Mouse (Mus musculus): ENCODE results near the gene Csf3r. TPM values are rescaled to one million over a fixed set of nuclear protein-coding genes. Genes with fewer than 3 reads are reported as not detected.

Csf3r gene
- total and polyA plus RNA-seq, 3 experiments, result not detected

DNA sequence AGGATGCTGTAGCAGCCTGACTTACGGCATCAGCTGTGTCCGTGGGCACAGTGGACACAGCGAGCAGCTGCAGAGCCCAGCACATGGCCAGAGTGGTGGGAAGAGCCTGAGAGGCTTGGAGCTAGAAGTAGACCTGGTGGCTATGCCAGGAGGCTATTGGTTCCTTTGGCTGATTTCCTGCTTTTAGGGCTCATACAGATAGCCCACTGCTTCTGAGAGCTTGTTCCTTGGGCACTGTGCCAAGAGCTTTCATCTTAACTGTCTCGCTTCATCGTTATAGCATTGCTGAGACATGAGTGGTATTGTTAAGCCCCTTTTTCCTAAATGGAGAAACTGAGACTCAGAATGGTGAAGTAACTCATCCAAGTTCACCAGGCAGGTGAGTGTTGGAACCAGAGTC is 1.5 kb downstream of the Csf3r start:
- dilution Hi-C loops (cut with MboI; ENCODE audit: extremely low pct_ligation_motif_present, extremely low pct_unique_long_range_greater_than_20kb, low sequenced_read_pairs) (no loop called here), in situ Hi-C loops (cut with MboI; ENCODE audit: low pct_ligation_motif_present, low pct_unique_long_range_greater_than_20kb, low sequenced_read_pairs) (no loop called here)
- Histone ChIP-seq H3K9ac (ENCODE audit: insufficient read depth, low read depth) (no peak overlapping the region), H3K79me2 (replicated peaks; ENCODE audit: control insufficient read depth, extremely low read depth, insufficient read depth, poor library complexity, severe bottlenecking) (no peaks in the 10 kb centered on the region), H3K36me3 (replicated peaks in 1 of 2; ENCODE audit: control insufficient read depth in 1 of 2, insufficient read depth in 1 of 2, low read length in 1 of 2) (no peaks in the 10 kb centered on the region), H3K4me1 (ENCODE audit: control insufficient read depth in 1 of 2, insufficient read depth in 2 of 2) (no peaks in the 10 kb centered on the region), H3K4me2 (ENCODE audit: insufficient read depth, low read depth, poor library complexity, severe bottlenecking) (no peak overlapping the region), H3K9me3 (replicated peaks; ENCODE audit: low read length) (no peaks in the 10 kb centered on the region), H3K27me3 (replicated peaks) (peaks cover 37% of the 10 kb centered on the region), H3K4me3 (replicated peaks in 1 of 3; ENCODE audit: low read depth in 2 of 3, low read length in 2 of 3, poor library complexity in 1 of 3) (no peak overlapping the region), H3K27ac (ENCODE audit: insufficient read depth, low read depth) (no peak overlapping the region)
- TF ChIP-seq PAX5 (IDR thresholded peaks at IDR 0.05; ENCODE audit: low read length) (no peak), JUND (conservative IDR thresholded peaks at IDR 0.05; ENCODE audit: low read depth, low read length) (no peak), POLR2A (IDR thresholded peaks at IDR 0.05; ENCODE audit: low read depth, low read length) (no peak), MXI1 (IDR thresholded peaks at IDR 0.05; ENCODE audit: low read depth, low read length) (no peak), BHLHE40 (IDR thresholded peaks at IDR 0.05; ENCODE audit: low read depth, low read length) (no peak), MAX (IDR thresholded peaks at IDR 0.05; ENCODE audit: low read length) (no peak), MAZ (IDR thresholded peaks at IDR 0.05; ENCODE audit: low read depth, low read length) (no peak), SMC3 (IDR thresholded peaks at IDR 0.05; ENCODE audit: low read depth, low read length) (no peak), NELFE (IDR thresholded peaks at IDR 0.05; ENCODE audit: low read depth, low read length) (no peak), CTCF (conservative IDR thresholded peaks at IDR 0.05 in 1 of 2, IDR thresholded peaks at IDR 0.05 in 1 of 2; ENCODE audit: low read depth in 2 of 2, low read length in 2 of 2) (no peak)
- DNase-seq (ENCODE audit: extremely low read depth), result no peak

DNA sequence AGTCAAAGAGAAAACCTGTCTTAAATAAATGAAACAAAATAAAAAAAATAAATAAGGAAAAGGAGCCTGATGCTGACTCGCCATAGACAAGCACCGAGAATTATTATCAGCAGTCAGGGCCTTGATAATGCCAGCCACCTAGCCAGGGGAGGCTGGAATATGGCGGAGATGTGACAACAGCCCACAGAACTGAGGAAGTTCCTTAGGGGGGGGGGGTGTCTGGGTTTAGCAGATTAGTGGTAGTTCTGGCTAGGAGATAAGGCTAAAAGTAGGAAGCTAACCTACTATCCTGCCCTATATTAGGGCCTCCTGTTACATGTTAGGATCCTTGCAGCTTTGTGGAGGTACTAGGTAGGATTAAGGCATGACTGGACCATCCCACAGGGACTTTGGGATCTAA is 3.6 kb downstream of the Csf3r start:
- no peak overlapping the region for H3K4me3 ChIP-seq (replicated peaks in 1 of 3; ENCODE audit: low read depth in 2 of 3, low read length in 2 of 3, poor library complexity in 1 of 3)
- H3K4me1 ChIP-seq (ENCODE audit: control insufficient read depth in 1 of 2, insufficient read depth in 2 of 2), result no peaks in the 10 kb centered on the region
- in situ Hi-C loops (cut with MboI; ENCODE audit: low pct_ligation_motif_present, low pct_unique_long_range_greater_than_20kb, low sequenced_read_pairs) (no loop called here), dilution Hi-C loops (cut with MboI; ENCODE audit: extremely low pct_ligation_motif_present, extremely low pct_unique_long_range_greater_than_20kb, low sequenced_read_pairs) (no loop called here)
- H3K27me3 ChIP-seq (replicated peaks), result peaks cover 50% of the 10 kb centered on the region
- no peaks in the 10 kb centered on the region for H3K79me2 ChIP-seq (replicated peaks; ENCODE audit: control insufficient read depth, extremely low read depth, insufficient read depth, poor library complexity, severe bottlenecking)
- no peaks in the 10 kb centered on the region for H3K9me3 ChIP-seq (replicated peaks; ENCODE audit: low read length)
- no peak for DNase-seq (ENCODE audit: extremely low read depth)
- H3K36me3 ChIP-seq (replicated peaks in 1 of 2; ENCODE audit: control insufficient read depth in 1 of 2, insufficient read depth in 1 of 2, low read length in 1 of 2), result no peaks in the 10 kb centered on the region
- TF ChIP-seq BHLHE40 (IDR thresholded peaks at IDR 0.05; ENCODE audit: low read depth, low read length) (no peak), MEF2A (IDR thresholded peaks at IDR 0.05; ENCODE audit: borderline replicate concordance, low read depth, low read length) (no peak), ZMIZ1 (IDR thresholded peaks at IDR 0.05; ENCODE audit: low read depth, low read length) (no peak), MAZ (IDR thresholded peaks at IDR 0.05; ENCODE audit: low read depth, low read length) (no peak), RAD21 (IDR thresholded peaks at IDR 0.05; ENCODE audit: low read depth, low read length) (no peak), SIN3A (IDR thresholded peaks at IDR 0.05; ENCODE audit: low read length) (no peak)
- H3K4me2 ChIP-seq (ENCODE audit: insufficient read depth, low read depth, poor library complexity, severe bottlenecking), result no peak overlapping the region
- H3K27ac ChIP-seq (ENCODE audit: insufficient read depth, low read depth), result no peak overlapping the region
- H3K9ac ChIP-seq (ENCODE audit: insufficient read depth, low read depth), result no peak overlapping the region

DNA sequence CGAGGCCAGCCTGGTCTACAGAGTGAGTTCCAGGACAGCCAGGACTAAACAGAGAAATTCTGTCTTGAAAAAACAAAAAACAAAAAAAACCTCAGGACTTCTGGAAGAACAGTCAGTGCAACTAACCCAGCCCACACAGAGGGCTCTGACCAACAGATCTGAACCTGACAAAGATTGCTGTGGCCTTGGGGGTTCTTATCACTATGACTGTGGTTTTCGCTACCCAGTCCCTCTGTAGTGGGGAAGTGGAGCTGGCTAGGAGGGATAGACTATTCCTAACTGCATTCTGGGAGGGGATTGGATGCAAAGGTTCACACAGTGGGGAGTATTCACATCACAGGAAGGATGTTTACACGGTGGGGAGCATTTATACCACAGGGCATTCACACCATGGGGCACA is 4.7 kb downstream of the Csf3r start:
- Histone ChIP-seq H3K9me3 (replicated peaks; ENCODE audit: low read length) (no peaks in the 10 kb centered on the region), H3K4me1 (ENCODE audit: control insufficient read depth in 1 of 2, insufficient read depth in 2 of 2) (no peaks in the 10 kb centered on the region), H3K27me3 (replicated peaks) (peaks cover 55% of the 10 kb centered on the region), H3K4me3 (replicated peaks in 1 of 3; ENCODE audit: low read depth in 2 of 3, low read length in 2 of 3, poor library complexity in 1 of 3) (no peak overlapping the region), H3K9ac (ENCODE audit: insufficient read depth, low read depth) (no peak overlapping the region), H3K27ac (ENCODE audit: insufficient read depth, low read depth) (no peak overlapping the region), H3K36me3 (replicated peaks in 1 of 2; ENCODE audit: control insufficient read depth in 1 of 2, insufficient read depth in 1 of 2, low read length in 1 of 2) (no peaks in the 10 kb centered on the region), H3K4me2 (ENCODE audit: insufficient read depth, low read depth, poor library complexity, severe bottlenecking) (no peak overlapping the region), H3K79me2 (replicated peaks; ENCODE audit: control insufficient read depth, extremely low read depth, insufficient read depth, poor library complexity, severe bottlenecking) (no peaks in the 10 kb centered on the region)
- TF ChIP-seq ELF1 (IDR thresholded peaks at IDR 0.05; ENCODE audit: low read depth, low read length), result no peak
- DNase-seq (ENCODE audit: extremely low read depth), result no peak
- in situ Hi-C loops (cut with MboI; ENCODE audit: low pct_ligation_motif_present, low pct_unique_long_range_greater_than_20kb, low sequenced_read_pairs), result no loop called here
- dilution Hi-C loops (cut with MboI; ENCODE audit: extremely low pct_ligation_motif_present, extremely low pct_unique_long_range_greater_than_20kb, low sequenced_read_pairs), result no loop called here
